Mouse (Mus musculus): Measurements from ENCODE around the gene Ube2q2.
"Not testable (repeated sequence)": the region's sequence is repeated elsewhere in the genome, so short reads cannot be mapped to it uniquely, and the experiment has no call there.

Gene Ube2q2

GRCm38 (mm10) chr9:55213396-55213795 lies 64.7 kb downstream of the Ube2q2 start:
- Histone ChIP-seq H3K36me3 (ENCODE audit: control insufficient read depth, insufficient read depth, low read length, poor library complexity, severe bottlenecking) (peaks cover 13% of the 10 kb centered on the region), H3K27me3 (ENCODE audit: control insufficient read depth, insufficient read depth, low read length, poor library complexity, severe bottlenecking) (no peaks in the 10 kb centered on the region)
- no peak for DNase-seq (ENCODE audit: low read depth, low spot score)

DNA sequence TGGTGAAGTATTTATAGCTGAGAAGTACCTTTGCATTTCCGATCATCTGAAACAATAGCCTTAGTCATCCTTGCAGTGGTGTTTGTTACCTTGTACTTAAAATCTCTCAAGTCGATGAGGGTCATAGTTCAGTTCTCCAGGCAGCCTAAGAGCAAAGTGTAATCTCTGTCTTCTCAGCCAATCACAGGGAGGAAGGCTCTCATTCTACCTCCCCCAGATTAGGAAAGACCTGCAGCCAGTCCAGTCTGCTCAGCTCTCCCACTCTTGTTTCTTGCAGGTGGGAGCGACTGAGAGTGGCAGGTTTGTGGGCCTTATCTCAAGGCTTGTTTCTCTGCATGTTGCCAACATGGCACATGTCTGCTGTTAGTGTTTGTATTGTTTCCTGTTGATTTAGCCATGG lies 66.4 kb downstream of the Ube2q2 start:
- no peak for DNase-seq (ENCODE audit: low read depth, low spot score)
- Histone ChIP-seq H3K36me3 (ENCODE audit: control insufficient read depth, insufficient read depth, low read length, poor library complexity, severe bottlenecking) (peaks cover 15% of the 10 kb centered on the region), H3K27me3 (ENCODE audit: control insufficient read depth, insufficient read depth, low read length, poor library complexity, severe bottlenecking) (no peaks in the 10 kb centered on the region)

GRCm38 (mm10) chr9:55215648-55216047 lies 67.0 kb downstream of the Ube2q2 start:
- no peak for DNase-seq (ENCODE audit: low read depth, low spot score)
- H3K36me3 ChIP-seq (ENCODE audit: control insufficient read depth, insufficient read depth, low read length, poor library complexity, severe bottlenecking): peaks cover 16% of the 10 kb centered on the region
- no peaks in the 10 kb centered on the region for H3K27me3 ChIP-seq (ENCODE audit: control insufficient read depth, insufficient read depth, low read length, poor library complexity, severe bottlenecking)

DNA sequence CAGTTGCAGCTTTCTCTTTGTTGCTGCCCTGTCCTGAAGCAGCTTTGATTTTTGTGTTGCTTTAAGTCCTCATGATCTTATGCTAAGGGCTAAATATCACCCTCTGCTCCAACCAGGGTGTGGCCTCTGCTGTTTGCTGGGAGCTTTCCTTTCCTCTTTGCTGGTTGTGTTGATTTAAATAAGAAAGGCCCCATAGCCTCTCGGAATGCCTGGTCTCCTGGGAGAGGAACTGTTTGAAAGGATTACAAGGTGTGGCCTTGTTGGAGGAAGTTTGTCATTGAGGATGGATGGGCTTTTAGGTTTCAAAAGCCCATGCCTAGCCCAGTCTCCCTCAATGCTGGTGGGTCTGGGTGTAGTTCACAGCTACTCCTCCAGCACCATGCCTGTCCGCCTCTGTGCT lies 67.4 kb downstream of the Ube2q2 start:
- no peak for DNase-seq (ENCODE audit: low read depth, low spot score)
- Histone ChIP-seq H3K36me3 (ENCODE audit: control insufficient read depth, insufficient read depth, low read length, poor library complexity, severe bottlenecking) (peaks cover 19% of the 10 kb centered on the region), H3K27me3 (ENCODE audit: control insufficient read depth, insufficient read depth, low read length, poor library complexity, severe bottlenecking) (no peaks in the 10 kb centered on the region)

GRCm38 (mm10) chr9:55217381-55217780 lies 68.7 kb downstream of the Ube2q2 start:
- Histone ChIP-seq H3K27me3 (ENCODE audit: control insufficient read depth, insufficient read depth, low read length, poor library complexity, severe bottlenecking) (no peaks in the 10 kb centered on the region), H3K36me3 (ENCODE audit: control insufficient read depth, insufficient read depth, low read length, poor library complexity, severe bottlenecking) (peaks cover 20% of the 10 kb centered on the region)
- DNase-seq (ENCODE audit: low read depth, low spot score): no peak

DNA sequence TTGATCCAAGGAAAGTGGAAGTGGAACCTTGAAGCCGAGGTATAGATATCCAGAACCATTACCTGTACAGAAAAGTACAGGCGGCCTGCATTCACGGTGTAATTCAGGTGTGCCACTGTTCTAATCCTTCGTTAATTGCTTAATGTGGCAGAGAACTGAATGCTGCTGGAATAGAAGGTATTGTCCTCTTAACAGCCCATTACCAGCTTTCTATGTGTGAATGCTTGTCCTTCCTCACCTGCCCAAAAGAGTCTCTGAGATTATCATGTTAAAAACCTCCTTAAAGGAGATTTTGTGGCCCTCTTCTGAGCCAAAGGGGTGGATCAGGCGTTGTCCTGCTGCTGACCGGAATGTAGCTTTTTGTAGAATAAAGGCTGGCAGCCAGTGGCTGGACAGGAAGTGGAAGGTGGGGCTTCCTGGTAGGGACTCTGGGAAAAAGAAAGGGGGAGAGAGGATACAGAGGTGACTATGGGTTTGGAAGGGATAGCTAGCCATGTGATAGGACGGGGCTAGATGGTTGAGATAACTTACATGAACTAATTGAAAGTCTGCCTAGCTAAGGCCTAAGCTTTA lies 76.6 kb downstream of the Ube2q2 start:
- Histone ChIP-seq H3K27me3 (ENCODE audit: control insufficient read depth, insufficient read depth, low read length, poor library complexity, severe bottlenecking) (no peaks in the 10 kb centered on the region), H3K36me3 (ENCODE audit: control insufficient read depth, insufficient read depth, low read length, poor library complexity, severe bottlenecking) (peaks cover 9% of the 10 kb centered on the region)
- no peak for DNase-seq (ENCODE audit: low read depth, low spot score)

DNA sequence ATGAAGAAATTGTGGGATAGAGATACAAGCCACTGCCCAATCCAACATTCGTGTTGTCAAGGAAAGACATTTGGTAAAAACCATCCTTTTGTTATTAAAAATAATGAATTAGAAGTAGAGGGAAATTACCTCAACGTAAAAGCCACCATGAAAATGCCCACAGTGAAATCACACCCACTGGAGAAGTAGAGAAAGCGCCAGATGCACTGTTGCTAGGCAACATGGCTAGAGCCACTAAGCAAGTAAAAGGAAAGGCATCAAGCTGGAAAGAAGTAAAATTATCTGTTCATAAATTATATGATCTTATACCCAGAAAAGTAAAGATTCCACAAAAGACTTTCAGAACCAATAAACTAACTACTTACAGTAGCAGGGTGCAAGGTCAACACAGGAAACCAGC lies 77.6 kb downstream of the Ube2q2 start:
- H3K27me3 ChIP-seq (ENCODE audit: control insufficient read depth, insufficient read depth, low read length, poor library complexity, severe bottlenecking): no peaks in the 10 kb centered on the region
- peaks cover 6% of the 10 kb centered on the region for H3K36me3 ChIP-seq (ENCODE audit: control insufficient read depth, insufficient read depth, low read length, poor library complexity, severe bottlenecking)
- DNase-seq (ENCODE audit: low read depth, low spot score): no peak

DNA sequence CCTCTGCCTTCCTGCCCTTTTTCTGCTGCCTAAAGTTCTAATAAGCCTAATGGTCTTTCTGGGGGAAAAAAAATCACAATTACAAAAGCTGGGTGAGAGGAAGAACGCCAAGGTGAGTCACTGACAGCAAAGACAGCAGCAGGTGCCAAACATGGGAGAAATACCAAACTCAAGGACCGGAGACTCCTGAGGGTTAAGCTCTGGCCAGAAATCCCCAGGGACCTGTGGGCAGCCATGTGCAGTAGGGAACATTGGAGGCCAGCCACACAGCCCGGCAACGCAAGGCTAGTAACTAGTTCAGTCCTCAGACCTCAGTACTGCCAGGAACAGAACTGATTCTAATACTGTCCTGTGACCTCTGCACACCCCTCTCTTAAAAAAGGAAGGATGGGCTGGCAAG lies 79.5 kb downstream of the Ube2q2 start:
- no peak for DNase-seq (ENCODE audit: low read depth, low spot score)
- H3K36me3 ChIP-seq (ENCODE audit: control insufficient read depth, insufficient read depth, low read length, poor library complexity, severe bottlenecking): peaks cover 3% of the 10 kb centered on the region
- H3K27me3 ChIP-seq (ENCODE audit: control insufficient read depth, insufficient read depth, low read length, poor library complexity, severe bottlenecking): no peaks in the 10 kb centered on the region

- Histone ChIP-seq H3K36me3 (ENCODE audit: control insufficient read depth, insufficient read depth, low read length, poor library complexity, severe bottlenecking) (no peaks in the 10 kb centered on the region; the same call in 1 of the 2 replicates), H3K27me3 (ENCODE audit: control insufficient read depth, insufficient read depth, low read length, poor library complexity, severe bottlenecking) (no peaks in the 10 kb centered on the region)
- DNase-seq (ENCODE audit: low read depth, low spot score): no peak
Measured at GRCm38 (mm10) chr9:55229010-55229409, 80.4 kb downstream of the Ube2q2 start.

GRCm38 (mm10) chr9:55231544-55231943 lies 82.9 kb downstream of the Ube2q2 start:
- peak; percentile 22 for DNase-seq (ENCODE audit: low read depth, low spot score)
- H3K36me3 ChIP-seq (ENCODE audit: control insufficient read depth, insufficient read depth, low read length, poor library complexity, severe bottlenecking): no peaks in the 10 kb centered on the region
- no peaks in the 10 kb centered on the region for H3K27me3 ChIP-seq (ENCODE audit: control insufficient read depth, insufficient read depth, low read length, poor library complexity, severe bottlenecking)

GRCm38 (mm10) chr9:55232110-55232509 lies 83.5 kb downstream of the Ube2q2 start:
- DNase-seq (ENCODE audit: low read depth, low spot score): no peak
- Histone ChIP-seq H3K36me3 (ENCODE audit: control insufficient read depth, insufficient read depth, low read length, poor library complexity, severe bottlenecking) (no peaks in the 10 kb centered on the region), H3K27me3 (ENCODE audit: control insufficient read depth, insufficient read depth, low read length, poor library complexity, severe bottlenecking) (no peaks in the 10 kb centered on the region)

DNA sequence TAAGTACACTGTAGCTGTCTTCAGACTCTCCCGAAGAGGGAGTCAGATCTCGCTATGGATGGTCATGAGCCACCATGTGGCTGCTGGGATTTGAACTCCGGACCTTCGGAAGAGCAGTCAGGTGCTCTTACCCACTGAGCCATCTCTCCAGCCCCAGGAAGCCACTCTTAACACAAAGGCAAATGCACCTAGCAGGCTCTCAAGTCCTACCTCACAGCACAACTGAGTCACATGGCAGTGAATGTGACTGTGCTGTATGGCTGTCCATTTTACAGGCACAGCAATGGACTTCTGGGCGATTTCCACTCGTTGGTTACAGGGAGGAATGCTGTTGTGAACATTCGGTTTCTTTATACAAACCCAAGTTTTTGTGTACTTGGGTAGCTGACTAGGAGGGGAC lies 83.9 kb downstream of the Ube2q2 start:
- DNase-seq (ENCODE audit: low read depth, low spot score): no peak
- no peaks in the 10 kb centered on the region for H3K27me3 ChIP-seq (ENCODE audit: control insufficient read depth, insufficient read depth, low read length, poor library complexity, severe bottlenecking)
- H3K36me3 ChIP-seq (ENCODE audit: control insufficient read depth, insufficient read depth, low read length, poor library complexity, severe bottlenecking): no peaks in the 10 kb centered on the region

GRCm38 (mm10) chr9:55233076-55233475 lies 84.4 kb downstream of the Ube2q2 start:
- not testable (repeated sequence) for H3K36me3 ChIP-seq (ENCODE audit: control insufficient read depth, insufficient read depth, low read length, poor library complexity, severe bottlenecking); DNase-seq (ENCODE audit: low read depth, low spot score); H3K27me3 ChIP-seq (ENCODE audit: control insufficient read depth, insufficient read depth, low read length, poor library complexity, severe bottlenecking)

GRCm38 (mm10) chr9:55236235-55237165 lies 87.8 kb downstream of the Ube2q2 start:
- no peaks in the 10 kb centered on the region for H3K36me3 ChIP-seq (ENCODE audit: control insufficient read depth, insufficient read depth, low read length, poor library complexity, severe bottlenecking)
- no peaks in the 10 kb centered on the region for H3K27me3 ChIP-seq (ENCODE audit: control insufficient read depth, insufficient read depth, low read length, poor library complexity, severe bottlenecking)
- DNase-seq (ENCODE audit: low read depth, low spot score): no peak

DNA sequence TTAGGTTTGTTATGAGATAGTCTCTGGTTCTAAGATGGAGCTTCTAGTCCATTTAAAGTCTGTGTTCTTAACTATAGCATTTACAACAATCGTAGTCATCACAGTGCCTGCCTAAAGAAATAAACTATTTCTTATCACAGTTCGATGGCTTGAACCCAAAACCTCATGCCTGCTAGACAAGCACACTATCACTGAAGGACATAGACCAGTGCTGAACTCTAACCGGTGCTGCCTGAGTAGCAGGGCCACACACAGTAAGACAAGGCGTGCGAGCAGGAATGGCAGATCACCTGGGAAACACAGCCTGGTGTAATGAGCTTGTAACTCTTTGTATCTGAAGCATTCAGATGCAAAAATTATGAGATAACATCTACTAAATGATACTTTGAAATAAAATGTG lies 92.2 kb downstream of the Ube2q2 start:
- no peaks in the 10 kb centered on the region for H3K27me3 ChIP-seq (ENCODE audit: control insufficient read depth, insufficient read depth, low read length, poor library complexity, severe bottlenecking)
- H3K36me3 ChIP-seq (ENCODE audit: control insufficient read depth, insufficient read depth, low read length, poor library complexity, severe bottlenecking): no peaks in the 10 kb centered on the region
- no peak for DNase-seq (ENCODE audit: low read depth, low spot score)

Data from splenic B cell, adult 2 months (primary cell).